Mouse (Mus musculus) megakaryocyte, adult 5-6 weeks (primary cell): ENCODE measurements around the gene Rapgef6. TPM values are rescaled to one million over a fixed set of nuclear protein-coding genes. Genes with fewer than 3 reads are reported as not detected.
"Not testable (repeated sequence)": the region's sequence is repeated elsewhere in the genome, so short reads cannot be mapped to it uniquely, and the experiment has no call there.

Experiments used
- ATAC-seq: 2 replicates; pipeline ENCODE4 v1.8.0; 2016; ENCODE audit warnings: mild to moderate bottlenecking, inconsistent platforms; ENCODE audit not compliant: poor library complexity, severe bottlenecking
- total RNA-seq, 2 experiments: library from RNA; stranded (forward) in 1 of 2; stranded (reverse) in 1 of 2; fragments of 153-499, 151-499 nt in 1 of 2; fragments of 221-1000, 200-1000 nt in 1 of 2; gene quantifications; 2 replicates each; pipeline versions ENCODE4 v1.2.3 to v1.2.4; 2015 to 2017

Gene Rapgef6
- total RNA-seq, 2 experiments from 2014 or later, result 47.7 to 54.4 TPM

DNA sequence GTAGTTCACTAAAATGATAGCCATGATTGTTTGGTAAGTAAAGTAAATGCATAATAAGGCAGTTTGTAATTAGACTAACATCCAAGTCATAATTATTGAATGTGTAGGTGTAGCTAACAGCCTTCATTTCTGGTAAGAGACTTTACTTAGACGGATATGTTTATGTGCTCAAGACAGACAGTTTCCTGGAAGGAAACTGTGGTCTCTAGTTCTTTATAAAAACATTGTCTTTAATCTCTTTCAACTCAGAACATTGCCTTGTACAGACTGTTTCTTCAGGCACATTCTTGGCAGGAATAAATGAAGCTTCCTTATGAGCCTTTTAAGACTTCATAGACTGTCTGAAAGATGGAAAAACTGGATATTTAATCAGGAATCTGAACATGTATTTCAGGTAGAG is 45.3 kb downstream of the Rapgef6 start:
- ATAC-seq, result no peak

DNA sequence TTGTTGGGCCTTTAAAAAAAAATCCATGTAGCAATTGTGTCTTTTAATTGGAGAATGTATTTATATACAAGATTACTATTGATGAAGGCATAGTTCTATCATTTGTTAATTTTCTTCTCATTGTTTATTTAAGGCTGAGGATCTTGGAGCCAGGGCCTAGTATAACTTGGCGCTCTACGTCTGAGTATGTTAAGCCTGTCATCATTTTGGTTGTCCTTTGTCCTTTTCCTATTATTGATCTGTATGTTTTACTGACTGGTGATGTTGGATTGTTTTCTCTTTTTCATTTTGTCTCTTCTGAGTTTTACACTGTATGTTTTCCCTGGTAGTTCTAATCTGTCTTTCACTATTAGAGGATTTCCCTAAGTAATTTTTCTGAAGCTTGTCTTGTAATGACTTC is 52.1 kb downstream of the Rapgef6 start:
- ATAC-seq, result no peak

- ATAC-seq, result no peak
These were observed 69.9 kb downstream of the Rapgef6 start for GRCm38 (mm10) chr11:54592585-54592984.

DNA sequence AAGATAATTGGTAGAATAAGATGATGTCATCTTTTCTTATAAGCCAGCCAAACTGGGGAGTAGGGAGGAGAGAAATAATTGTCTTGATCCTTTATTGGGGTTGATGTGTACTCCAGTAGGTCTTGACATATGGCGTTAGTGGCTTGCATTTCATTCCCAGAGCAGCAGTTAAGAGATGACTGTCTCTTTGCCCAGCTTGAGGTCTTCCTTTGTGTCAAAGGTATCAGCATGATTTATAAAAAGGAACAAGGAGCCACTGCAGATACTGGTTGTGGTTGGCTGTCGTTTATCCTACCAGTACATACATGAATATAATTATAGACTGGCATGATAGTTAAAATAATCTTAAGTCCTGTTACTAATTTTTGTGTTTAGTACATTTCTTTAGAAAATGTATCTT is 71.4 kb downstream of the Rapgef6 start:
- no peak for ATAC-seq

GRCm38 (mm10) chr11:54595053-54595452 is 72.4 kb downstream of the Rapgef6 start:
- no peak for ATAC-seq

DNA sequence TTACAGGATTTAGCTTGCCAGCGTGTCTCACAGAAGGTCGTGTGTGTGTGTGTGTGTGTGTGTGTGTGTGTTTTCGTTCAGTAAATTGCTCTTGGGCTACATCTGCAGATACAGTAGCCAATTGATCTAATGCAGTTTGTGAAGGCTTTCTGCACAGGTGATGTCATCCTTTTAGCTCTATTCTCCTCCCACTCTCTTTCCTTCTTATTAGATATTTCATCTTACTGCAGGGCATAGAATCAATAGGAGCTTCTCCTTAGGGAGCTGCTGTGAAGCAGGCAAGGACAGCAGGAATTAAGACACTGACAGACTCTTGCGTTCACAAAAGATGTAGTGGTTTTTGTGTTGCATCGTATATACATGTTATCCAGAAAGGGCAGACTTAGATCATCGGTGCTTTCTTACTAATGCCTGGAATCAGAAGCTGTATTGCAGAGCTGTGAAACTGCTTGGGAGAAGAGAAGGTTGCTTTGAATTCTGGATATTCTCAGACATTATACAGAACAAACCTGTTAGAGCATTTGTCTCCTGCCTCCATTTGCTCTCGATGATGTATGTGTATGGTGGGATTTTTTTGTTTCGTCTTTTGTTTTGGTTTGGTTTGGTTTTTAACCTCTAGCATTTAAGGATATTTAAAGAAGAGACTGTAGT is 73.4 kb downstream of the Rapgef6 start:
- no peak for ATAC-seq

GRCm38 (mm10) chr11:54597902-54598447 is 75.3 kb downstream of the Rapgef6 start:
- ATAC-seq, result no peak

- no peak for ATAC-seq
These were observed 78.5 kb downstream of the Rapgef6 start for GRCm38 (mm10) chr11:54601121-54601520.

- not testable (repeated sequence) for ATAC-seq
These were observed 80.1 kb downstream of the Rapgef6 start for GRCm38 (mm10) chr11:54602764-54603163.

DNA sequence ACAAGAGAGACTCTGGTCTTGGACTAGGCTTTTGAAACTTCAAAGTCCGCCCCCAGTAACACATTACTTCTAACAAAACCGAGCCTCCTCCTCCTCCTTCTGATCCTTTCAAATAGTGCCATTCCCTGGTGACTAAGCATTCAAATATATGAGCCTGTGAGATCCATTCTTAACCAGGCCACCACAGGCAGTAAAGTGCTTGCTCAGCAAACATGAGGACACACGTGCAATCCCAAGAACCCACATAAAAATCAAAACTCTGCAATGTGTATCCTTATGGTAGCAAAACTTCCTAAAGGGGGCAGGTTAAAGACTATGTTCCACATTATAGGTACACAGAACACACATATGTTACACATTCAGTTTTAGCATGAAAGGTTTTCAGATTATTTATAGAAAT is 81.8 kb downstream of the Rapgef6 start:
- no peak for ATAC-seq

GRCm38 (mm10) chr11:54613628-54614027 is 91.0 kb downstream of the Rapgef6 start:
- no peak for ATAC-seq

GRCm38 (mm10) chr11:54614560-54614959 is 91.9 kb downstream of the Rapgef6 start:
- ATAC-seq, result no peak

- ATAC-seq, result peak; percentile 54
These were observed 96.2 kb downstream of the Rapgef6 start for GRCm38 (mm10) chr11:54618841-54619240.

DNA sequence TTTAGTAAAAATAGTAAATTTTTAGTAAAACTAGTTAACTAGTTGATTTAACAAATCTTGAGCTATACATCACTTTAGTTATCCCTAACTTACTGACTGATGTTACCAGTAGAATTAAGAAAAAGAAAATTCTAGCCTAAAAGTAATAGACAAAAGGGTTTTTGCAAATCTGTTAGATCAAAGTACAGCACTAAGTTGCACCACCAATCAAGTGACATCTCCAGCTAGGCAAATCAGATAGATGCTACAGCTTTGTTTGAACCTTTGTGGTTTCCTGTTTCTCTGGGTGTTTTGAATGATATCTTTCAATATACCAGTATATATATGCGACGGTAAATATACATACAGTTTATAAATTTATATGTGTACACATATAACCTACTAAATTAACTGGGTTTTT is 99.1 kb downstream of the Rapgef6 start:
- no peak for ATAC-seq

DNA sequence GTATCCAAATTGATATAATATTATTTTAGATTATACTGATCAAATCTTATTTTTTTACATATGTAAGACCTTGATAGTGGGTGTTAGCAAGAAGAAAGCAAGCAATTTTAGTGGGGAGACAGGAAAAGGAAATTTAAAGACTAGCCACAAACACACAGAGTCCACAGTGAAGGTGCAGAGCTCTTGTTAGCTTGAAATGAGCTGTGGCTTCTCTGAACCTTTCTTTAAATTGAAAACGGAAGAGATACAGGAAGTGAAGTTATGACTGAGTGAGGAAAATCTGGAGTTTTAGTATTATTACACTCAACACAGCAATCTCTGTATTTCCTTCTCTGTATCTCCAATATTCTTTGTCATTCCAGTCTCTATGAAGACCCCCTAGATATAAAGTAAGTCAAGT is 104.3 kb downstream of the Rapgef6 start:
- ATAC-seq, result no peak

DNA sequence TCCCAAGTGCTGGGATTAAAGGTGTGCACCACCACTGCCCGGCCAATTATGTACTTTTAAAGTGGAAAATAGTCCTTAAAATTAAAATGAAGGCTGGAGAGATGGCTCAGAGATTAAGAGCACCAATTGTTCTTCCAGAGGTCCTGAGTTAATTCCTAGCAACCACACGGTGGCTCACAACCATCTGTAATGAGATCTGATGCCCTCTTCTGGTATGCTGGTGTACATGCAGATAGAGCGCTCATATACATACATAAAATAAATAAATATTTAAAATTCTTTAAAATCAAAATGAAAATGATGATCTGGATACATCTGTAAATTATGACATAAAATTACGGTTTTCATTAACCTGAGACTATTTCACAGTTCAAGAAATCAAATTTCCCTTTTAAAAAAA is 123.8 kb downstream of the Rapgef6 start:
- no peak for ATAC-seq

DNA sequence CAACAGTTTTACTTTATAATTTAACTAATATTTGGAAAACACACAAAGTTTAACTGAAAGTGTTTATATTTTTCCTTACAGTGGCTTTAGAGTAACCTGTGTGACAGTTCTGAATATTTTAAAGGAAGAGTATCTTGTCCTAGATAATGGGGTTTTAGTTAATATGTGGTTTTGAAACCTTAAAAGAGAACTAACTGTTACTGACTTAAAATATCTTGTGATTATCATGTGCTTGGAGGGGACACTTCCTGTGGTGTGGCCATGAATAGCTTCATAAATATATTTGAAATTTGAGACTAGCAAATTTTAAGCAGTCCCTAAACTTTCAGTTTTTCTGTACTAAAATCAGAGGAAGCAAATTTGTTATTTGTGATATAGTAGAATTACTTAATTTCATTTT is 125.9 kb downstream of the Rapgef6 start:
- ATAC-seq, result no peak

DNA sequence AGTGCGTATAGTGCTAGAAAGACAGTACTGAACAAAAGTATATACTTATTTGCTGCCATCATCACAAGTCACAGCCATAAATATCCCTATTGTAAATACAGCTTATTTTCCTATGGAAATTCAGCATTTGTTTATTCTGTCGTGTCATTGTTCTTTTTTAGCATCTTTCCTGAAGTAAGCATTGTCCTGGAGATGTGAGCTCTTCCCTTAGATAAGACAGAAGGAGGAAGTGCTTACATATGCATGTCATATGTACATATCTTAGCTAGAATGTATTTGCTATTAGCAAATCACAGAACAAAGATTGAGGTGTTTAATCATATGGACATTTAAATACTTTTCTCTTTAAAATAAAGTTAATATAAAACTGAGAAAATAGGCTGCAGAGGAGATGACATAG is 132.8 kb downstream of the Rapgef6 start:
- no peak for ATAC-seq

DNA sequence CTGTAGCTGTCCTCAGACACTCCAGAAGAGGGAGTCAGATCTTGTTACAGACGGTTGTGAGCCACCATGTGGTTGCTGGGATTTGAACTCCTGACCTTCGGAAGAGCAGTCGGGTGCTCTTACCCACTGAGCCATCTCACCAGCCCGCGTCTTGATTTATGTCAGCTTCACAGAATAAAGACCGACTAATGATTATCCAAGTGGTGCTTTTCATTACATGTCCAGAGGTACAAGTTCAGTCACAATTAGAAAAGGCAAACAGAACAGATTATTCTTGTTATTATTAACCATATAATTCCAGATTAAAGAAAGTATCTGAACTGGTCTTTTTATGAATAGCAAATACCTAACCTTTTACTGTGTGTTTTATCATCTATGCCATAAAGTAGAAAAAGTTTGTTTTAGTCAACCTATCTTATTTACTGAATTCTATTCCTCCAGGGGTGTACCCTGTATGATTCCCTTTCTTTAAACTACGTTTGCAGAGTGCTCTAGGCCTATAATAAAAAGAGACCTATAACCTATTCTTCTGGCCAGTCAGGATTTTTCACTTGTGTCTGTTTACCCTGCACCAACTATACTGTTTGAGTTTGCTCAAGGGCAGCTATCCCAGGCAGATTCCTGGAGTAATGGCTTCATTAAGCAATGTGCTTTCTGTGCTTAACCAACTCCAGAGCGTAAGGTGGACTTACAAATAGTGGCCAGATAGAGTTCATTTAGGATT is 151.1 kb downstream of the Rapgef6 start:
- ATAC-seq, result no peak

DNA sequence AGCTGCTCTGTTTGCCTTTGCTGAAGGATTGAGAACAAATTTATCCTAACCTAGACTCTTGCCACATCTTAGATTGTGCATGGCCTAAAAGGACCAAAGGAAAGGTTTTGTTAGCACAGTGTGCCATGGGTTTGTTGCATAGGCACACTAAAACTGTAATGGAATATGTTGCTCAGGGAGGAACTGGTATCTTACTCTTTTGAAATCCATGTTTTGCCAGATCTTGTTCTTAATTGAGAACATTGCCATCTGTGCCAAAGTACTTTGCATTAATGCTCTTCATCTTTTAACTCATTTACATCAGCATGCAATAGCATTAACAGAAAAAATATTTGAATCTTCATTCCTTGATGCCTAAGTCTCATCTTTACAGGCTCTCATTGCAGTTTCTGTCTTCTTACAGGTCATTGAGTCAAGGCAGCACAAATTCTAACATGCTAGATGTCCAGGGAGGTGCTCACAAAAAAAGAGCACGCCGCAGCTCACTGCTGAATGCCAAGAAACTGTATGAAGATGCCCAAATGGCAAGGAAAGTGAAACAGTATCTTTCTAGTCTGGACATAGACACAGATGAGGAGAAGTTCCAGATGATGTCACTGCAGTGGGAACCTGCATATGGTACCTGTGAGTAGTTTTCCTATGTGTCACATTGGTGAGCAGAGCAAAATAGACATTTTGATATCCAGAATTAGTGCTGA is 153.3 kb downstream of the Rapgef6 start:
- ATAC-seq, result no peak

DNA sequence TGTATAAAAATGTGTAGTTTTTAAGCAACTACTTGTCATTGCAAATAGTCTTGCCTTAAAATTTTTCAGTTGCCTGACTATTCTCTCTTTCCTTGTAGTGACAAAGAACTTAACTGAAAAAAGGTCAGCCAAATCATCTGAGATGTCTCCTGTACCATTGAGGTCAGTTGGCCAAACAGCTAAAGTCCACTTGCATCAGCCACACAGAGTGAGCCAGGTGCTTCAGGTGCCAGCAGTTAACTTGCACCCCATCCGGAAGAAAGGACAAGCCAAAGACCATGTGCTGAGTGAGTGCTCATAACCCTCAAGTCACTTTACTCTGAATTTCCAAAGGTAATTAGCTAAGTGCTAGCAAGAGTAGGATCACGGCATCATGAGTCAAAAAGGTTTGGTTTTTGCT is 156.5 kb downstream of the Rapgef6 start:
- ATAC-seq, result no peak

DNA sequence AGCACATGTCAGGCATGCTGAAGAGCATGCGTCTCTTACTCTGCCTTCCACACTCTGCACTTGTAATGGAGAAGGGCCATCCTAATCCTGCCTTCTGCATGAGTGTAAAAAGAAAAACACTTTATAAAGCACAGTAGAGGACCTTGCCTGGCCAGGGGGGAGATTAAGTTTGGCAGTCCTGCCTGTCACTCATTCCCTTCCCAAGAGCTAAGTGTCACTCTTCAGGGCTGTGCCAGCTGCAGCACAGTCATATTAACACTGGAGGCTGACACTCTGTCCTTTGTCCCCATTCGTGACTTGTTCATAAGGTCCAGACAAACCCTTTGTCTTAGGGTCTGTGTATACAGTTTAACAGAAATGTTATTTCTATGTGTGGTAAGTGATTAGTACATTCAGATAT is 162.2 kb downstream of the Rapgef6 start:
- ATAC-seq, result no peak
